Mouse (Mus musculus) midbrain, embryonic 16.5 days (tissue): Measurements from ENCODE around the gene Gm28048. TPM values are rescaled to one million over a fixed set of nuclear protein-coding genes. Genes with fewer than 3 reads are reported as not detected.

ENCODE experiments used
- ATAC-seq: fragments of 200-750 bp; cut with Nextera tagmentation; 2 replicates; pipeline ENCODE4 v1.8.0; 2017; ENCODE audit warnings: moderate TSS enrichment
- H3K27ac ChIP-seq: fragments of 300-500 bp; sonication (generic); 2 replicates; pipeline ENCODE4 v1.5.1; 2014; ENCODE audit warnings: mild to moderate bottlenecking, low read length, mixed read lengths
- H3K27me3 ChIP-seq: fragments of 300-500 bp; sonication (generic); 2 replicates; pipeline ENCODE4 v1.6.1; 2014; ENCODE audit warnings: low read depth, low read length, mixed read lengths; ENCODE audit not compliant: control insufficient read depth, insufficient read depth
- H3K36me3 ChIP-seq: fragments of 300-500 bp; sonication (generic); 2 replicates; pipeline ENCODE4 v1.6.1; 2014; ENCODE audit warnings: mild to moderate bottlenecking, low read length, moderate library complexity, mixed read lengths; ENCODE audit not compliant: control insufficient read depth, insufficient read depth
- H3K4me1 ChIP-seq: fragments of 300-500 bp; sonication (generic); 2 replicates; pipeline ENCODE4 v1.6.1; 2014; ENCODE audit warnings: mild to moderate bottlenecking, low read length, mixed read lengths; ENCODE audit not compliant: control insufficient read depth, insufficient read depth
- H3K4me2 ChIP-seq: fragments of 300-500 bp; sonication (generic); 2 replicates; pipeline ENCODE4 v1.6.1; 2014; ENCODE audit warnings: mild to moderate bottlenecking, low read length, mixed read lengths
- H3K4me3 ChIP-seq: fragments of 300-500 bp; sonication (generic); 2 replicates; pipeline ENCODE4 v1.5.1; 2014; ENCODE audit warnings: low read depth, mild to moderate bottlenecking, low read length, moderate library complexity, mixed read lengths
- H3K9ac ChIP-seq: fragments of 300-500 bp; sonication (generic); 2 replicates; pipeline ENCODE4 v1.6.1; 2014; ENCODE audit warnings: low read depth, low read length, mixed read lengths
- H3K9me3 ChIP-seq: fragments of 300-500 bp; sonication (generic); replicated peaks from 2 replicates; pipeline ENCODE4 v1.6.1; 2014; ENCODE audit warnings: mild to moderate bottlenecking, low read length, mixed read lengths; ENCODE audit not compliant: control insufficient read depth, poor library complexity, severe bottlenecking
- WGBS: fragments of 180-500 bp; shearing (Covaris S2); extraction: QIAGEN DNeasy Blood & Tissue Kit; methylation state at CpG from one replicate; pipeline ENCODE4 v1.1.7; 2014; 5-methylcytosine and 5-hydroxymethylcytosine counted together
- polyA plus RNA-seq: library from polyadenylated mRNA; unstranded; fragments of >200 nt; fragmentation: Nextera tagmentation; extraction: Ambion mirVana; gene quantifications from 2 replicates; pipeline ENCODE4 v1.2.1, GENCODE M21; 2015

The Gm28048 gene
- polyA plus RNA-seq, 1 experiment from 2014 or later = 2.9 TPM

DNA sequence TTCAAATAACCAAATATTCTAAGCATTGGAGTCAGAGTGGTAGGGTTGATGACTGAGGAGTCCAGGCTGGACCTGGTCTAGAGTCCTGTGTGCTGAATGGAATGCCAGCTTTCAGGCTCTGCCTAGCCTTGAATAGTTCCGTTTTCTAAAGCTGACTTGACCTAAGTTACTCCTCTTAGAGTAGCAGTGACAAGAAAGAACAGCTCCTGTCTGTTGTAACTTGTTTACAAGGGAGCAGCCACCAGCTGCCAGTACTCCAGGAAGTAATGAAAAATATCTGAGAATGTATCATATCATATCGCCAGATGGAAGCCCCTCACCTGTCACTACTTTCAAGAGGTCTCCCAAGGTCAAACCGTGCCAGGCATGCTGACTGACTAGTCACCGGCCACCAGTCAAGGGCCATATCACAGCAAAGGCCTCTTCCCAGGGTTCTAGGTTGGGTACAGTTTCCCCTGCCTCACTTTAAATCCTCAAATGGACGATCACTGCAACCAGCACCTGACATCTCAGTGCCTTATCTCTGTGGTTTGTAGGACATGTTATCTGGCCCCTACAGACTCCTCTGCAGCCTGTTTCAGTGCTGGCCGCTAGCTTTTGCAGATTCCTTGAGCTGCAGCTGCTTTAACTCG, 172.3 kb downstream of the Gm28048 start:
- Histone ChIP-seq H3K27me3 (no peaks in the 10 kb centered on the region), H3K9me3 (no peaks in the 10 kb centered on the region), H3K27ac (no peak overlapping the region), H3K36me3 (no peaks in the 10 kb centered on the region), H3K4me2 (no peak overlapping the region), H3K9ac (no peak overlapping the region), H3K4me3 (no peak overlapping the region), H3K4me1 (no peaks in the 10 kb centered on the region)
- WGBS = 87% methylated on average over 7 of the region's 7 CpGs
- ATAC-seq = no peak

DNA sequence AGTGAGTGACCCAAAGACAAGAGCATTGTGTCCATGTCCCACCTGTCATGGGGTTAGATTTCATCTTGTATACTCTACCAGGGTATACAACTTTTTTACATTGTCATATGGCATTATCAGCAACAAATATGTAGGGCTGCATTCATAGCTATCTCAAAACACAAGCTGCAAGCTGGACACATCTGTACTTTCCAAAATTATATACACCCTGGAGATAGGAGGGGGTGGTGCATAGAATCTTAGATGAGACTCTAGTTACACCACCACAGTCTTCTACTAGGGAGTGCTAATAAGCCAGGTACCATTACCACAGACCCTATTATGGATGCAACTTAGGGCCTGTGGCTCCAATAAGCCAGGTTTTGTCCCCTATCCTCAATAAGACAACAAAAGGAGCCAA, 173.8 kb downstream of the Gm28048 start:
- no peak overlapping the region for H3K4me3 ChIP-seq

DNA sequence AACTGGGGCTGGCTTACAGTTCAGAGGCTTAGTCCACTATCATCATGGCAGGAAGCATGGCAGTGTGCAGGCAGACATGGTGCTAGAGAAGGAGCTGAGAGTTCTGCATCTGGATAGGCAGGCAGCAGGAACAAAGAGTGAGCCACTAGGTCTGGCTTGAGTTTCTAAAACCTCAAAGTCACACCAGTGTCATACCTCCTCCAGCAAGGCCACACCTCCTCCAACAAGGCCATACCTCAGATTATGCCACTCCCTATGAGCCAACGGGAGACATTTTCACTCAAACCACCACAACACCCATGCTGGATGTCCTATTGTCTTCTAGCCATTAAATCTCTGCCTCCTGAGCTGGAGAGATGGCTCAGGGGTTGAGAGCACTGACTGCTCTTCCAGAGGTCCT, 176.7 kb downstream of the Gm28048 start:
- Histone ChIP-seq H3K4me3 (no peak overlapping the region), H3K4me1 (no peaks in the 10 kb centered on the region), H3K4me2 (no peak overlapping the region), H3K9ac (no peak overlapping the region), H3K27me3 (no peaks in the 10 kb centered on the region), H3K9me3 (no peaks in the 10 kb centered on the region), H3K36me3 (no peaks in the 10 kb centered on the region), H3K27ac (no peak overlapping the region)
- WGBS = 78% methylated on average over 1 of the region's 1 CpGs
- no peak for ATAC-seq

More for the DNA sequence above, 173.8 kb downstream of the Gm28048 start:
- Histone ChIP-seq H3K36me3 (no peaks in the 10 kb centered on the region), H3K4me2 (no peak overlapping the region), H3K27me3 (no peaks in the 10 kb centered on the region), H3K27ac (no peak overlapping the region), H3K4me1 (no peaks in the 10 kb centered on the region), H3K9ac (no peak overlapping the region), H3K9me3 (no peaks in the 10 kb centered on the region)
- ATAC-seq = no peak

DNA sequence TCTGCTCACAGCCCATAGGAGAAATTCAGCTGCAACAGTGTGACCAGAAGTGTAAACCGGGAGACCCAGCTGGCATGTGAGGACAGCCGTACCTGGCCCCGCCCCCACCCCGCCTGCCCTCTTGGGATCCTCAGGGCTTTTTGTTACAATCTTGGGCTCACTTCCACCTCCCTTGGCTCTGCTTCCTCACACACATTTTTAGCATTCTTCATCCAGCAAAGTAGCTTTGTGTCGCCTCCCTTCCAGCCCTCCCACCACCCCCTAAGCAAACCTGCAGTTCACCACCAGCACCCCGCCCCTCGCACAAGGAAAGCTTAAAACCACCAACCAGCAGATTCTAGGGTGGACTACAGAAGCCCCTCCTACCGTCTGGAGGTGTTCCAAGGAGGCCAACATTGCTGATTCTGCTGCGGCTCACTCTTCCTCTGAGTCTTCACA, 181.9 kb downstream of the Gm28048 start:
- Histone ChIP-seq H3K4me2 (no peak overlapping the region), H3K9ac (no peak overlapping the region), H3K27ac (no peak overlapping the region), H3K9me3 (no peaks in the 10 kb centered on the region), H3K4me3 (no peak overlapping the region), H3K27me3 (no peaks in the 10 kb centered on the region), H3K4me1 (no peaks in the 10 kb centered on the region), H3K36me3 (no peaks in the 10 kb centered on the region)
- WGBS = 26% methylated on average over 9 of the region's 9 CpGs
- ATAC-seq = no peak

DNA sequence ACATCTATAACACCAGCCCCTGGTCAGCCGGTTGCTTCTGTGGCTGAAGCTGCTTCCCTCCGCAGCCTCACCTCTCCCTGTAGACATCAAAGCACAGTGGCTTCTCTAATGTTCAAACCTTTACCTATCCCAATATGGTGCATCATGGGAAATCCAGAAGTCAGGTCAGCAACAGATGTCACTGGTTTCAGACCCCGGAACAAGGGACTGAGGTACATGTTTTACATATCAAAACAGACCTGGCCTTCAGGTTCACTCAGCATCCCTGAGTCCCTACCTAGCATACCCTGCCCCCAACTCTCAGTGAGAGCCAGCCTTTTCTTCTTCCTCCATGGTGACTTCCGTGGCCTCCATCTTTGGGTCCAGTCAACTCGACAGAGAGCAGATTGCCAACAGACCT, 183.0 kb downstream of the Gm28048 start:
- Histone ChIP-seq H3K27me3 (no peaks in the 10 kb centered on the region), H3K9me3 (no peaks in the 10 kb centered on the region), H3K4me1 (no peaks in the 10 kb centered on the region), H3K4me3 (no peak overlapping the region), H3K9ac (no peak overlapping the region), H3K4me2 (no peak overlapping the region), H3K36me3 (no peaks in the 10 kb centered on the region), H3K27ac (no peak overlapping the region)
- WGBS = 68% methylated on average over 5 of the region's 5 CpGs
- ATAC-seq = no peak

DNA sequence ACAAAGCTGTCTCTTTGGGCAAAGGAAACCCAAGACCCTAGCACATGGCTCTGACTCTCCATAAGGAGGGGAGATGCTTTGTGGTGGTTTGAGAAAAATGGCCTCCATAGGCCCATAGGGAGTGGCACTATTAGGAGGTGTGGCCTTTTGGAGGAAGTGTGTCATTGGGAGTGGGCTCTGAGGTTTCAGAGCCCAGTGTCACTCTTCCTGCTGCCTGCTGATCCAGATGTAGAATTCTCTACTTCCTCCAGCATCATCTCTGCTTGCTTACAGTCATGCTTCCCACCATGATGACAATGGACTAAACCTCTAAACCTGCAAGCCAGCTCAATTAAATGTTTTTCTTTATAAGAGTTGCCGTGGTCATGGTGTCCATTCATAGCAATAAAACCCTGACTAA, 187.2 kb downstream of the Gm28048 start:
- Histone ChIP-seq H3K36me3 (no peaks in the 10 kb centered on the region), H3K9me3 (no peaks in the 10 kb centered on the region), H3K27ac (no peak overlapping the region), H3K27me3 (no peaks in the 10 kb centered on the region), H3K4me1 (no peaks in the 10 kb centered on the region), H3K4me2 (no peak overlapping the region), H3K4me3 (no peak overlapping the region), H3K9ac (no peak overlapping the region)
- ATAC-seq = no peak
- 89% methylated on average over 1 of the region's 1 CpGs for WGBS

DNA sequence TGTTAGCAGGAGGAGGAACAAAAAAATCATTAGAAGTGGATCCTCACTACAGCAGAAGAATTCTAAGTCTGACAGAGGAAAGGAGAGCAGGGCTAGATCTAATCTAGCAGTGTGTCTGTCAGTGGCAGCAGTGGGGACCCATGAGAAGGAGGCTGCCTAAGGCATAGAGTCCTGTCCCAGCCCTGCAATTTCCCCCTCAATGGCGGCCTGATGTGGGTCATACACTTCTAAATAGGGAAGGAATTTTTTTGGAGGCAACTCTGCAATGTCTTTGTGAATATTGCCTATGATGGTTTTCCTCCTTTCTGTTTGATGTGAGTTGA, 188.0 kb downstream of the Gm28048 start:
- no peak for ATAC-seq
- H3K27ac ChIP-seq = no peak overlapping the region
- H3K36me3 ChIP-seq = no peaks in the 10 kb centered on the region
- WGBS = 96% methylated on average over 1 of the region's 1 CpGs
- no peaks in the 10 kb centered on the region for H3K9me3 ChIP-seq
- no peak overlapping the region for H3K4me2 ChIP-seq
- no peak overlapping the region for H3K9ac ChIP-seq
- H3K27me3 ChIP-seq = no peaks in the 10 kb centered on the region
- no peaks in the 10 kb centered on the region for H3K4me1 ChIP-seq
- no peak overlapping the region for H3K4me3 ChIP-seq

DNA sequence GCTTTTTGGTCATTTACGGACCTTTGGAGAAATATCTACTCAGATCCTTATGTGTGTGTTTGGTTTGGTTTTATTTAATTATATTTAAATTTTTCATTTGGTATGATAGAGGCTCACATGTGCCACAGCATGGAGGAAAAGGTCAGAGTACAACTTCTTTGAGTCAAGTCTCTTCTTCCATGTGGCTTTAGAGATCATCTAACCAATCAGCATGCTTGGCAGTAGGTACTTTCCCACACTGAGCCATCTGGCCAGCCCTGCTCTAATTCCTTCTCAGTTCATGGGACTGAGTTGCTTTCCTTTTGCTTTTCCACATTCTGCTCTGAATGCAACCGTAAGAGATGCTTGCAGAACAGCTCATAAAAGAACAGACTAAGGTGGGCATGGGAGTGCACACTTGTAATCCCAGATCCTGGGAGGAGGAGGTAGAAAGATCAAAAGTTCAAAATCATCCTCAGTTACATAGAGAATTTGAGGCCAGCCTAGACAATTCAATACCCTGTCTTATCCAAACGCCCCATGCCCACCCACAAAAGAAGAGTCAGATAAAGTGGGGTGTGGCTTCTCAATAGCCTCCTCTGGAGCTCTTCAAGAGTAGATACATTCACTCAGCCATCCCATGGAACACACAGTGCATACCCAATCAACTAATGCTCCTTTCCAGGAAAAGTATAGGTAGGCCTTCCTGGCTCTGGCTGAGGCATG, 188.6 kb downstream of the Gm28048 start:
- Histone ChIP-seq H3K27me3 (no peaks in the 10 kb centered on the region), H3K4me1 (no peaks in the 10 kb centered on the region), H3K4me2 (no peak overlapping the region), H3K36me3 (no peaks in the 10 kb centered on the region), H3K4me3 (no peak overlapping the region), H3K9me3 (no peaks in the 10 kb centered on the region), H3K27ac (no peak overlapping the region), H3K9ac (no peak overlapping the region)
- WGBS = 79% methylated on average over 3 of the region's 3 CpGs
- ATAC-seq = no peak

DNA sequence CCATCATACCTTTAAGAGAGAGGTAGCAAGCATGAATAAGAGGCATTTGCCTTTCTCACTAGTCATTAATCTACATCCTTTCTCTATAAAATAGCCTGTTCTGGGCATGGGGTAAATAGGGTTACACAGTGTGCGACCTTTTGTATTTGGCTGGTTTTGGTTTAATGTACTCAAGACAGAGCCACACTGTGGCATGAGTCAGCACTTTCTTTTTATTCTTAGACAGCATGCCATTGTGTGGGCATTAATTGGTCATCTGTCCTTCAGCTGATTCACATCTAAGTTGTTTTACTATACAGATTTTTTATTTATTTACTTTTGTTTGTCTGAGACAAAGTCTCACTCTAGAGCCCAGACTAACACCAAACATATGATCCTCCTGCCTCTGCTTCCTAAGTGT, 189.7 kb downstream of the Gm28048 start:
- Histone ChIP-seq H3K4me1 (no peaks in the 10 kb centered on the region), H3K9me3 (no peaks in the 10 kb centered on the region), H3K9ac (no peak overlapping the region), H3K36me3 (no peaks in the 10 kb centered on the region), H3K27me3 (no peaks in the 10 kb centered on the region), H3K27ac (no peak overlapping the region), H3K4me2 (no peak overlapping the region), H3K4me3 (no peak overlapping the region)
- 94% methylated on average over 1 of the region's 1 CpGs for WGBS
- no peak for ATAC-seq
